Mouse (Mus musculus) midbrain, embryonic 13.5 days (tissue): ENCODE measurements at regions not wholly inside any gene's neighbourhood (a gene's known extent, or its start where the extent isn't known, plus 50 kb on each side); places are given as distances from the start of the nearest gene placed in this dataset.
A peak's percentile ranks its signal among the peaks of the same experiment; 100 is the strongest.

Experiments used
- ATAC-seq: fragments of 200-750 bp; cut with Nextera tagmentation; 2 replicates; pipeline ENCODE4 v1.8.0; 2017; ENCODE audit warnings: mild to moderate bottlenecking, moderate TSS enrichment, moderate library complexity
- H3K27ac ChIP-seq: fragments of 300-500 bp; sonication (generic); 2 replicates; pipeline ENCODE4 v1.5.1; 2015; ENCODE audit warnings: inconsistent platforms, mild to moderate bottlenecking, moderate library complexity
- H3K27me3 ChIP-seq: fragments of 300-500 bp; sonication (generic); 2 replicates; pipeline ENCODE4 v1.6.1; 2015; ENCODE audit warnings: mild to moderate bottlenecking, inconsistent platforms
- H3K36me3 ChIP-seq: fragments of 300-500 bp; sonication (generic); 2 replicates; pipeline ENCODE4 v1.6.1; 2015; ENCODE audit warnings: mild to moderate bottlenecking, inconsistent platforms
- H3K4me1 ChIP-seq: fragments of 300-500 bp; sonication (generic); replicated peaks from 2 replicates; pipeline ENCODE4 v1.6.1; 2015; ENCODE audit warnings: inconsistent platforms
- H3K4me2 ChIP-seq: fragments of 300-500 bp; sonication (generic); replicated peaks from 2 replicates; pipeline ENCODE4 v1.6.1; 2015; ENCODE audit warnings: moderate library complexity, mild to moderate bottlenecking, inconsistent platforms
- H3K4me3 ChIP-seq: fragments of 300-500 bp; sonication (generic); replicated peaks from 2 replicates; pipeline ENCODE4 v1.5.1; 2015; ENCODE audit warnings: mild to moderate bottlenecking, inconsistent platforms
- H3K9ac ChIP-seq: fragments of 300-500 bp; sonication (generic); replicated peaks from 2 replicates; pipeline ENCODE4 v1.6.1; 2015; ENCODE audit warnings: mild to moderate bottlenecking, inconsistent platforms
- H3K9me3 ChIP-seq: fragments of 300-500 bp; sonication (generic); 2 replicates; pipeline ENCODE4 v1.6.1; 2016; ENCODE audit warnings: mild to moderate bottlenecking, inconsistent platforms
- WGBS: fragments of 180-500 bp; shearing (Covaris S2); methylation state at CpG from one replicate; pipeline ENCODE4 v1.1.7; 2015; 5-methylcytosine and 5-hydroxymethylcytosine counted together

- no peaks in the 10 kb centered on the region for H3K27me3 ChIP-seq
- no peaks in the 10 kb centered on the region for H3K36me3 ChIP-seq
- ATAC-seq, result no peak
- H3K4me1 ChIP-seq, result no peaks in the 10 kb centered on the region
- no peaks in the 10 kb centered on the region; the same call in 1 of the 2 replicates for H3K9me3 ChIP-seq
- WGBS, result 55% methylated on average over 2 of the region's 2 CpGs
- no peak overlapping the region for H3K4me3 ChIP-seq
- H3K9ac ChIP-seq, result no peak overlapping the region
- no peak overlapping the region for H3K4me2 ChIP-seq
- H3K27ac ChIP-seq, result no peak overlapping the region
These were observed 276.1 kb downstream of the Wdr20rt start for GRCm38 (mm10) chr12:65501459-65501858.

GRCm38 (mm10) chr12:65502045-65502444, 276.7 kb downstream of the Wdr20rt start:
- H3K4me1 ChIP-seq, result no peaks in the 10 kb centered on the region
- 58% methylated on average over 1 of the region's 1 CpGs for WGBS
- H3K9ac ChIP-seq, result no peak overlapping the region
- no peaks in the 10 kb centered on the region for H3K27me3 ChIP-seq
- ATAC-seq, result no peak
- no peak overlapping the region for H3K4me2 ChIP-seq
- H3K9me3 ChIP-seq, result no peaks in the 10 kb centered on the region; the same call in 1 of the 2 replicates
- no peak overlapping the region for H3K27ac ChIP-seq
- no peak overlapping the region for H3K4me3 ChIP-seq
- H3K36me3 ChIP-seq, result no peaks in the 10 kb centered on the region

GRCm38 (mm10) chr12:65513070-65513469, 287.8 kb downstream of the Wdr20rt start:
- H3K4me3 ChIP-seq, result no peak overlapping the region
- peaks cover 4% of the 10 kb centered on the region; the same call in 1 of the 2 replicates for H3K4me1 ChIP-seq
- H3K27me3 ChIP-seq, result no peaks in the 10 kb centered on the region
- 18% methylated on average over 1 of the region's 1 CpGs for WGBS
- H3K36me3 ChIP-seq, result no peaks in the 10 kb centered on the region
- H3K9ac ChIP-seq, result no peak overlapping the region
- no peak overlapping the region for H3K4me2 ChIP-seq
- H3K9me3 ChIP-seq, result no peaks in the 10 kb centered on the region
- no peak overlapping the region for H3K27ac ChIP-seq
- ATAC-seq, result no peak

- Histone ChIP-seq H3K27me3 (no peaks in the 10 kb centered on the region), H3K36me3 (no peaks in the 10 kb centered on the region), H3K4me3 (no peak overlapping the region), H3K4me2 (no peak overlapping the region), H3K4me1 (no peaks in the 10 kb centered on the region), H3K27ac (no peak overlapping the region), H3K9me3 (no peaks in the 10 kb centered on the region), H3K9ac (no peak overlapping the region)
- ATAC-seq, result no peak
- WGBS, result 70% methylated on average over 3 of the region's 3 CpGs
These were observed 308.9 kb downstream of the Wdr20rt start for GRCm38 (mm10) chr12:65534142-65534690.

- no peak overlapping the region for H3K27ac ChIP-seq
- no peaks in the 10 kb centered on the region for H3K36me3 ChIP-seq
- no peak overlapping the region for H3K4me2 ChIP-seq
- no peaks in the 10 kb centered on the region for H3K9me3 ChIP-seq
- H3K9ac ChIP-seq, result no peak overlapping the region
- no peaks in the 10 kb centered on the region for H3K27me3 ChIP-seq
- H3K4me3 ChIP-seq, result no peak overlapping the region
- WGBS, result 88% methylated on average over 4 of the region's 4 CpGs
- 0 out of 2 replicates have a peak, but pooled peaks cover 2% of the 10 kb centered on the region for H3K4me1 ChIP-seq
- no peak for ATAC-seq
These were observed 323.0 kb downstream of the Wdr20rt start for GRCm38 (mm10) chr12:65548301-65548700.

- H3K27me3 ChIP-seq, result no peaks in the 10 kb centered on the region
- H3K27ac ChIP-seq, result no peak overlapping the region
- H3K4me1 ChIP-seq, result 0 out of 2 replicates have a peak, but pooled peaks cover 2% of the 10 kb centered on the region
- H3K36me3 ChIP-seq, result no peaks in the 10 kb centered on the region
- no peak overlapping the region for H3K4me2 ChIP-seq
- no peak overlapping the region for H3K9ac ChIP-seq
- peak; percentile 63 for ATAC-seq
- 57% methylated on average over 3 of the region's 3 CpGs for WGBS
- H3K9me3 ChIP-seq, result no peaks in the 10 kb centered on the region
- H3K4me3 ChIP-seq, result no peak overlapping the region
These were observed 326.9 kb downstream of the Wdr20rt start for GRCm38 (mm10) chr12:65552230-65552629.

- no peaks in the 10 kb centered on the region for H3K27me3 ChIP-seq
- H3K9me3 ChIP-seq, result no peaks in the 10 kb centered on the region
- no peak overlapping the region for H3K9ac ChIP-seq
- no peak overlapping the region for H3K27ac ChIP-seq
- H3K4me3 ChIP-seq, result no peak overlapping the region
- ATAC-seq, result no peak
- WGBS, result 87% methylated on average over 6 of the region's 6 CpGs
- no peak overlapping the region for H3K4me2 ChIP-seq
- H3K36me3 ChIP-seq, result no peaks in the 10 kb centered on the region
- no peaks in the 10 kb centered on the region for H3K4me1 ChIP-seq
These were observed 333.7 kb downstream of the Wdr20rt start for GRCm38 (mm10) chr12:65559036-65559435.

- Histone ChIP-seq H3K36me3 (no peaks in the 10 kb centered on the region), H3K9ac (no peak overlapping the region), H3K4me3 (no peak overlapping the region), H3K9me3 (no peaks in the 10 kb centered on the region), H3K4me1 (no peaks in the 10 kb centered on the region), H3K27ac (no peak overlapping the region), H3K4me2 (no peak overlapping the region), H3K27me3 (no peaks in the 10 kb centered on the region)
- ATAC-seq, result 0 out of 2 replicates have a peak, but pooled peaks have one; percentile 43
- WGBS, result 80% methylated on average over 3 of the region's 3 CpGs
These were observed 334.5 kb downstream of the Wdr20rt start for GRCm38 (mm10) chr12:65559809-65560208.

- no peak overlapping the region for H3K4me3 ChIP-seq
- no peaks in the 10 kb centered on the region for H3K36me3 ChIP-seq
- H3K4me2 ChIP-seq, result no peak overlapping the region
- no peaks in the 10 kb centered on the region for H3K27me3 ChIP-seq
- H3K4me1 ChIP-seq, result no peaks in the 10 kb centered on the region
- no peak overlapping the region for H3K9ac ChIP-seq
- 94% methylated on average over 1 of the region's 1 CpGs for WGBS
- ATAC-seq, result no peak
- no peaks in the 10 kb centered on the region for H3K9me3 ChIP-seq
- no peak overlapping the region for H3K27ac ChIP-seq
These were observed 346.3 kb downstream of the Wdr20rt start for GRCm38 (mm10) chr12:65571633-65572032.

GRCm38 (mm10) chr12:65593559-65593958, 368.2 kb downstream of the Wdr20rt start:
- H3K9me3 ChIP-seq, result no peaks in the 10 kb centered on the region
- H3K27ac ChIP-seq, result no peak overlapping the region
- no peak overlapping the region for H3K9ac ChIP-seq
- WGBS, result 32% methylated on average over 1 of the region's 1 CpGs
- H3K4me2 ChIP-seq, result no peak overlapping the region
- H3K4me1 ChIP-seq, result no peaks in the 10 kb centered on the region
- no peaks in the 10 kb centered on the region for H3K36me3 ChIP-seq
- no peak overlapping the region for H3K4me3 ChIP-seq
- ATAC-seq, result no peak
- H3K27me3 ChIP-seq, result no peaks in the 10 kb centered on the region

- no peak overlapping the region for H3K27ac ChIP-seq
- H3K4me3 ChIP-seq, result no peak overlapping the region
- 75% methylated on average over 3 of the region's 3 CpGs for WGBS
- no peaks in the 10 kb centered on the region for H3K36me3 ChIP-seq
- ATAC-seq, result no peak
- H3K27me3 ChIP-seq, result no peaks in the 10 kb centered on the region
- no peaks in the 10 kb centered on the region for H3K4me1 ChIP-seq
- no peak overlapping the region for H3K4me2 ChIP-seq
- H3K9me3 ChIP-seq, result no peaks in the 10 kb centered on the region
- no peak overlapping the region for H3K9ac ChIP-seq
These were observed 368.8 kb downstream of the Wdr20rt start for GRCm38 (mm10) chr12:65594075-65594474.

GRCm38 (mm10) chr12:65644232-65644631, 418.9 kb downstream of the Wdr20rt start:
- no peaks in the 10 kb centered on the region for H3K4me1 ChIP-seq
- H3K27ac ChIP-seq, result no peak overlapping the region
- WGBS, result 95% methylated on average over 1 of the region's 1 CpGs
- H3K27me3 ChIP-seq, result no peaks in the 10 kb centered on the region
- H3K36me3 ChIP-seq, result no peaks in the 10 kb centered on the region
- H3K4me2 ChIP-seq, result no peak overlapping the region
- H3K4me3 ChIP-seq, result no peak overlapping the region
- ATAC-seq, result no peak
- H3K9ac ChIP-seq, result no peak overlapping the region
- H3K9me3 ChIP-seq, result no peaks in the 10 kb centered on the region

- Histone ChIP-seq H3K27me3 (no peaks in the 10 kb centered on the region), H3K27ac (no peak overlapping the region), H3K4me3 (no peak overlapping the region), H3K9me3 (no peaks in the 10 kb centered on the region), H3K9ac (no peak overlapping the region), H3K4me1 (no peaks in the 10 kb centered on the region), H3K36me3 (no peaks in the 10 kb centered on the region), H3K4me2 (no peak overlapping the region)
- no peak for ATAC-seq
- WGBS, result 100% methylated on average over 1 of the region's 1 CpGs
These were observed 431.5 kb downstream of the Wdr20rt start for GRCm38 (mm10) chr12:65656772-65657171.
